Mouse (Mus musculus) v-Abl transformed pro-B cells (cell line): Measurements from ENCODE around the gene Zzz3.

Experiments used
- in situ Hi-C, 2 experiments: fragments of 400-800 bp; cut with MboI; formaldehyde crosslinking; loops; one replicate each; pipeline ENCODE4 v1.15.1; 2025; ENCODE audit not compliant: unreplicated experiment in 2 of 2

Gene Zzz3

DNA sequence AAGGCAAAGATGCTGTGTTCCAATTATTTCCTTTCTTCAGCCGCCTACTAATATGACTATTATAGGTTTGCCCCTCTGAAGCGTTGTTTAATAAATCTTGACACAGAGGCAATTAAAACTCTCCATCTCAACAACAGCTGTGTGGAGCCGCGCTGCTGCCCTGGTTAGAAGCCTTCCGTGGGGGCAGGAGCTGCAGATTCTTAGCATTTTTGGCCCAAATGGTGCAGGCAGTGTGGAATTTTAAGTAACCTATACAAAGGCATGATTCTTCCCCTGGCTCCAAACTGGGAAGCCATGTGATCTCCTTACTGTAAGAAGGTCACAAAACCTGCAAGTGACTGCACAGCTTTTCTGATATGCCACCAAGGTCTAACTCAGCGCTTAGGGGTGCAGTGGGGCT is 88.9 kb downstream of the Zzz3 start:
- in situ Hi-C loops = loop anchor here (10.0 to 25.0 kb wide), 2 partner anchors 372 to 1461 kb away; partner anchors contain the start of gene Acadm (in 1 of the 2)

- in situ Hi-C loops = loop anchor here (10.0 to 25.0 kb wide), 2 partner anchors 377 to 1456 kb away; partner anchors contain the start of gene Acadm (in 1 of the 2)
These were observed 93.7 kb downstream of the Zzz3 start for GRCm38 (mm10) chr3:152488964-152489363.

DNA sequence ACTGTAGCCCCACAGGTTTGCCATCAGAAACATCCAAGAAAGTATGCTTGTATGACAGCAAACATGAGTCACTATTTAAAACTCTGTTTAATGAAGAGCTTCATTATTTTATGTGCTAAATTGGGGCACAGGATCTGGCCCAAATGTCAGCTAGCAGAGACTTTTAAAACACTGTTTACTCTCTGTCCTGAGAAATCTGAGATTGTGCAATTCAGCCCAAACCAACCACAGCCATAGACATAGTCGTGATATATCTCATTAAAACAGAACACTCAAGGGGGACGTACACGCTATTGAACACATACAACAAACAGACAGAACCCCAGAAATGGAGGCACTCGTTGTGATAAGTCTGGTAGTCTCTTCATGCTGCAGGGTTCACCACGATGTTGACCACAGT is 95.2 kb downstream of the Zzz3 start:
- in situ Hi-C loops = loop anchor here in 1 of 2 experiments (25.0 kb wide), 1 partner anchor 378 kb away; no protein-coding TSS in a partner anchor

DNA sequence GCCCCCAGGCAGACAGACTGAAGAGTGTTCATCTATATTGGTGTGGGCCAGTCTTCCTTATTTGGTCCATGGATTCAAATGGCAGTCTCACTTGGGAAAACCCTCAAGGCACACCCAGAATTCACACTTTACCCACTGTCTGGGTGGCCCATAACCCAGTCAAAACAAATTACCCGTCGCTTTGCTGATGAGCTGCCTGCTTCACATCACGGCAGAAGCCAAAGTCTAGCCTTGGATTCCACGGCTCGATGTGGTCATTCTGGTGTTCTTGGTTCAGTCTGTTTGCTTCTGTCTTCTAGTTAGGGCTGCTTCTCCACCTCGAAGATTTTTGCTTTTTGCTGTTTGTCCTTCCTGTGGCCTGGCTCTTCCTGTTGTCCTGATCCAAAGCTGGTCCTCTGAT is 97.0 kb downstream of the Zzz3 start:
- in situ Hi-C loops = loop anchor here in 1 of 2 experiments (25.0 kb wide), 1 partner anchor 380 kb away; no protein-coding TSS in a partner anchor

DNA sequence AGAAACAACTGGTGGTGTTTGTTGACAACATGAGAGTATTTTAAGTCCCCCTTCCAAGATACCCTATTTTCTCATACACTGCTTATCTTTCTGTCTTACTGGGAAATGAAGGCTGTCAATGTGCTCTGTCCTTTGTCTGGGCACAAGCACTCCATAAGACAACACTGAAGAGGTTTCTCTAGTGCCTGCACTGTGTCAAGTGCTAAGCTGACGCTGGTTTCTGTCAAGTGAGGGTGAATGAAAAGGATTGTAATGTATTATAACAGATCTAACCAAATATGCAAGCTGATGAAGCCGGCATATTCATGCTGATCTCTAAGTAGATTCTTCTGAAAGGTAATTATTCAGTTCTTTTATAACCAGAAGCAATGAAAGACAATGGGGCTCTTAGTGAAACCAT is 98.5 kb downstream of the Zzz3 start:
- in situ Hi-C loops = loop anchor here in 1 of 2 experiments (25.0 kb wide), 1 partner anchor 382 kb away; no protein-coding TSS in a partner anchor

DNA sequence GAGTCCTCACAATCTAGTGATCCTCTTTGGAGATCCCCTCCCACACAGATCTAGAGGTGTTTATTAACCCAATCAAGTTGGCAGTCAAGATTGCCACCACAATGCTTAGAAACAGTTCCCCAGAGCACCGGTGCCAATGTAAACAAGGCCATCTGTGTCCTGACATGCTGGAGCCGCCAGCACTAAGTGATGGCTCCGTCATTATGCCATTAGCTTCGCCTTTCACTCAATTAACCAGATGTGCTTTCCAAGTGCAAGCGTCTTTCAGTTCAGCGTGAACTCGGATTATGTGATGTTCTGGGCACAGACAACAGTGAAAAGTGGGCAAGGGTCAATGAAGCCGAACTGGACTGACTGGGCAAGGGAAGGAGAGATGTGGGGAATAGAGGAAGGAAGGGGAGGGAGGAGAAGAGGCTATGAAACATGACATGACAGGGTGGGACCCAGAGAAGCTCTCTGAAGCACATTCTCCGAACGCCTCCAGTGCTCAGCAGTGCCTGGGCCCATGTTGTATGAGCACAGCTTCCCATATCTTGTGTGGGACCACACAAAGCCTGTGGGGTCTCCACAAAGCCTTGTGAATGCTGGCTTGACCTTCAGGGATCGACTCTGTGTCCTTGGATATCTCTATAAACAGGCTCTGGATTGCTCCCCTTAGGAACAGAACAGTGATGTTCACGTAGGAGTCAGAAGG is 99.5 kb downstream of the Zzz3 start:
- in situ Hi-C loops = loop anchor here in 1 of 2 experiments (25.0 kb wide), 1 partner anchor 383 kb away; no protein-coding TSS in a partner anchor

GRCm38 (mm10) chr3:152495415-152495898 is 100.2 kb downstream of the Zzz3 start:
- in situ Hi-C loops = loop anchor here in 1 of 2 experiments (25.0 kb wide), 1 partner anchor 383 kb away; no protein-coding TSS in a partner anchor

DNA sequence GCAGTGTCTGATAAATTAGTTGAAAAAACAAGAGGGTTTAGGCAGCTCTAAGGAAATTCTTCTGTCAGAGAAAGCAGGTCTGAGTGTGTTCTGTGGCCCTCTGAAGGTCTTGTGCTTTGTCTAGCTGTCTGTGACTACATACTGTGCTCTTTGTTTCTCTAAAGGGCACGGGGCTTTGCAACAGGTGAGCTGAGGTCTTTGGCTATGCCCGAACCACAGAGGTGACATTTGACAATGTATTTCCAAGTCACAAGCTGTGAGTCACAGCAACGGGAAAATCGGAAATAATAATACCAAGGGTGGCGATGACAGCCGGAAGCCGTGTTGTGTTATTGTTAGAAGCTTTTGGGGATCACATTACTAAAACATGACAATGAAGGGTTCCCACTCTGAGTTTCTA is 101.8 kb downstream of the Zzz3 start:
- in situ Hi-C loops = loop anchor here in 1 of 2 experiments (25.0 kb wide), 1 partner anchor 385 kb away; no protein-coding TSS in a partner anchor

DNA sequence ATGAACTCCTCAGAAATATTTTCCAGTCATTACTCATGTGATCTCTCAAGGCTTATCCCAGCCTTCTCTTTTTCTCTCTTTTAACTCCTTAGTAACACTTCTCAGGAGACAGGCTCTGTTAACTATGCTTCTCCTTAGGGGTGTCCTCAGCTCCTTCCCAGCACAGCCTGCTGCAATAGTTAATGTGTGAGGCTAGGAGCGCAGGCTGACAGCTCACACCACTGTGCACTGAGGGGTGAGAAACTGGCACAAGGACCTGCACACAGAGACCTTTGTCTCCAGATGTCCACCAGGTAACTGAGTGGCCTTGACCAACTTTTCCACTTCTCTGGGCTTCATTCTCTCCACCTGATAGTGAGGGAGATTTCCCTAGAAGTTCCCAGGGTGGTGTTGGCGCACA is 102.6 kb downstream of the Zzz3 start:
- in situ Hi-C loops = loop anchor here in 1 of 2 experiments (25.0 kb wide), 1 partner anchor 386 kb away; no protein-coding TSS in a partner anchor

DNA sequence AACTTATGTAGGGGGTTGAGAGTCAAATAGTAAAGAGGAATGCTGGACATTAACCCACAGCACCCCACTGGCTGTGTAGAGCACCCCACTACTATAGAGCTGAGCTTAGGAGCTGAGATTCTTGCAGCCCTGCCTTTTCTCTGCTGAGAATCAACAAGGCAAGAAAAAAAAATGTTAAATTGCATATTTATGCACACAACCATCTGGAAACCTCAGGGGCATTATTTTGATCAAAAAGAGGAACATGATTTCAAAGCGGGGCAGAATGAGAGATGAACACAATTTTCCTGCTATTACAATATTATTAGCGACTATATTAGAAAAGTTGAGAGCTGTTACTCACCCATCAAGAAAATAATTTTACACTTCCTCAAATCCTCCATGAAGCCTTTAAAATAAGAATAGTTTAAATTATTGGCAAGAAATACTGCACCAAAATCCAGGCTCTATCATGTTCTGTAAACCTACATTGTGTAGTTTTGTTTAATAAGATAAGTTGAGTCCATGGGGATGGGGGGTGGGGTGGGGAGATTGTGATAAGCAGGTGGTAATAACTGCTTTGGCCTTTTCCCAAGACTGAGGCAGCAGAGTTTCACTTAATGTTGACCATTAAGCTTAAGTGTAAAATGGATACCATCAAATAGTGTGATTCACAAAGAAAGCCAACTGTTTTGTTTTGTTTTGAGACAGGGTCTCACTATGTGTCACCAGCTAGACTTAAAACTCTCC is 103.9 kb downstream of the Zzz3 start:
- in situ Hi-C loops = loop anchor here in 1 of 2 experiments (25.0 kb wide), 1 partner anchor 387 kb away; no protein-coding TSS in a partner anchor

DNA sequence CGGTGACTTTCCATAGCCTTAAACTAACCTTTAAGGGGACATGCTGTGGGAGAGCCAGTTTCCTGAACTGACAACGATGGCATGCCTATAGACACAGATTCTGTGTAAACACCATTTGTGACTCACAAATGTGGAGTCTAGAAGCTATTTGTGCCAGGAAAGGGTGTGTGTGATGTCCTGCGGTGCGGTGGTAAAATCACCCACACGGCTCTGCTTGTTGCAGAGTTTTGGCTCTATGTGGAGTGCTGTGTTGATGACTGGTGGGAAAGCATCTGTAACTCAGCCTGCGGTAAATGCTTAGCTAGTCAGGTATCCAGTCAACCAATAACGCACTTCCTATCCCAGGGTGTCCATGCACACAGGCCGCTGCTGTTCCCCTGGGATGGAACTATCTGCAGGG is 112.6 kb downstream of the Zzz3 start:
- in situ Hi-C loops = no loop called here

DNA sequence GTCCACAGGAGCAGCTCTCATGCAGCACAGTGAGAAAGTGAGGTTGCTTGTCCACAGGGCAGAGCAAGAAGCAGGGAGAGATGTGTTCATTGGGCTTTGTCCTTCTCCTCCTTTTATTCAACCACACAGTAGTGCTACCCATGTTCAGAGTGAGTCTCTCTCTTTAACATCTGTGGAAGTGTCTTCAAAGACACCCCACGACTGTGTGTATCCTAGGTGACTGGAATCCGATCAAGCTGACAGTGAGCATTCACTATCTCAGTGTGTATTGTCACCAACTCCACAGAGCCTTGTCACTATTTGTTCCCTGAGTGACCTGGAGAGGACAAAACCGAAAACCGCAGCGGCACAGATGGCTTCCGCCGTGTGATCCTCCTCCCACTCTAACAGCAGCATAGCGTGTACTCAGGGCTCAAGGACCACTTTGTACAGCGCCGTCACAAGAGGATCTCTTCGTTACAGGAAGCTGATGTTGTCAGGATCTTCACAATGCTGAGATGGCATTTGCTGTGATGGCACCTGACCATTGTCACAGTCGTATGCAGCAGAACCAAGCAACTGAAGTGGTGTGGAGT is 113.2 kb downstream of the Zzz3 start:
- in situ Hi-C loops = no loop called here

DNA sequence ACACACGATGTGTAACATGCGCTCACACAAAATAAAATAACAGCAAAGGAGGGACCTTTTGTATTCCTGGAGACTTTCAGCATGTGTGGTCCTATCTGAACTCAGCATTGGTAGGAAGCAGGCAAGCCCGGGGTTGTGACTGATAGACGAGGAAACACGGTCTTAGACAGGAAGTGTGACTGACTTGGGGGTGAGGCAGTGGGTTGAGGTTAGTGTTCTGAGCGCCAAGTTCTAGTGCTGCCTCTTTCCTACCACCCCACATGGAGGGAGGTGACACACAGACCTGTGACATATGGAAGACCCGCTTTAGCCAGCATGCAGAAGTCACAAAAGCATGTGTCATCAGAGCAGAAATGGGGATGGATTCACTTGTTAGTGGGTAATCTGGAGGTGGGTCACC is 114.0 kb downstream of the Zzz3 start:
- in situ Hi-C loops = no loop called here
